Mouse (Mus musculus): ENCODE measurements around the gene Foxred1. TPM values are rescaled to one million over a fixed set of nuclear protein-coding genes. Genes with fewer than 3 reads are reported as not detected.

The Foxred1 gene
- 10 to 100 TPM; 17.8 to 24.4 TPM for total RNA-seq (2021)
- long read RNA-seq, experiment 1, transcript Foxred1-202 (11 exons, 2,289 nt): major isoform, 10 of 19 reads
- long read RNA-seq, experiment 1, partial matches to known transcripts: 1 of 19 reads
- long read RNA-seq, experiment 1, other reads (novel, unspliced or antisense): 8 of 19 reads
- long read RNA-seq, experiment 2, transcript Foxred1-202 (11 exons, 2,289 nt): major isoform, 14 of 28 reads
- long read RNA-seq, experiment 2, partial matches to known transcripts: 0 of 28 reads
- long read RNA-seq, experiment 2, other reads (novel, unspliced or antisense): 14 of 28 reads

GRCm38 (mm10) chr9:35210542-35211474 lies at the start of gene Foxred1:
Gene Foxred1 (minus strand): TSS chr9:35211055.
- DNase-seq: peak; percentile 97 to 99
- intact Hi-C loops (cut with DNase I): no loop called here

- intact Hi-C loops (cut with DNase I): loop anchor here (10.0 kb wide), 1 partner anchor 203 kb away; no protein-coding TSS in a partner anchor
- DNase-seq: no peak
Observed at GRCm38 (mm10) chr9:35257365-35257764, 46.5 kb upstream of the Foxred1 start.

- no peak for DNase-seq
- intact Hi-C loops (cut with DNase I): no loop called here
Observed at GRCm38 (mm10) chr9:35249476-35249875, 38.6 kb upstream of the Foxred1 start.

GRCm38 (mm10) chr9:35247405-35247804 lies 36.5 kb upstream of the Foxred1 start:
- intact Hi-C loops (cut with DNase I): no loop called here
- no peak for DNase-seq

- intact Hi-C loops (cut with DNase I): no loop called here
- no peak for DNase-seq
Observed at GRCm38 (mm10) chr9:35239734-35240133, 28.9 kb upstream of the Foxred1 start.

GRCm38 (mm10) chr9:35238915-35239571 lies 28.2 kb upstream of the Foxred1 start:
- intact Hi-C loops (cut with DNase I): no loop called here
- DNase-seq: no peak

GRCm38 (mm10) chr9:35238371-35238770 lies 27.5 kb upstream of the Foxred1 start:
- DNase-seq: no peak
- intact Hi-C loops (cut with DNase I): no loop called here

- DNase-seq: no peak
- intact Hi-C loops (cut with DNase I): no loop called here
Observed at GRCm38 (mm10) chr9:35235996-35236395, 25.1 kb upstream of the Foxred1 start.

- DNase-seq: no peak
- intact Hi-C loops (cut with DNase I): no loop called here
Observed at GRCm38 (mm10) chr9:35228671-35229070, 17.8 kb upstream of the Foxred1 start.

GRCm38 (mm10) chr9:35223466-35223865 lies 12.6 kb upstream of the Foxred1 start:
- intact Hi-C loops (cut with DNase I): no loop called here
- DNase-seq: no peak

- intact Hi-C loops (cut with DNase I): no loop called here
- no peak for DNase-seq
Observed at GRCm38 (mm10) chr9:35217963-35218362, 7.1 kb upstream of the Foxred1 start.

GRCm38 (mm10) chr9:35211573-35212511 lies 987 bp upstream of the Foxred1 start:
- intact Hi-C loops (cut with DNase I): no loop called here
- peak in 1 of 2 experiments; percentile 57 for DNase-seq

- DNase-seq: peak; percentile 64 to 74
Observed at GRCm38 (mm10) chr9:35204421-35204820, 6.4 kb downstream of the Foxred1 start.

GRCm38 (mm10) chr9:35203536-35203935 lies 7.3 kb downstream of the Foxred1 start:
- intact Hi-C loops (cut with DNase I): no loop called here
- no peak for DNase-seq

More at GRCm38 (mm10) chr9:35204421-35204820, 6.4 kb downstream of the Foxred1 start:
- intact Hi-C loops (cut with DNase I): no loop called here

GRCm38 (mm10) chr9:35200529-35201060 lies 10.3 kb downstream of the Foxred1 start:
- no peak for DNase-seq
- intact Hi-C loops (cut with DNase I): loop anchor here (1.0 kb wide), 1 partner anchor 67 kb away; the partner anchor contains the start of genes Fam118b and Rpusd4

GRCm38 (mm10) chr9:35199772-35200471 lies 10.9 kb downstream of the Foxred1 start, which contains the start of the genes Srpr and Tirap:
Gene Srpr (plus strand): TSS chr9:35200175.
Gene Tirap (minus strand): TSS chr9:35200291.
- intact Hi-C loops (cut with DNase I): loop anchor here (1.0 kb wide), 1 partner anchor 67 kb away; the partner anchor contains the start of genes Fam118b and Rpusd4
- DNase-seq: peak; percentile 93 to 94

GRCm38 (mm10) chr9:35198945-35199771 lies 11.7 kb downstream of the Foxred1 start:
- intact Hi-C loops (cut with DNase I): no loop called here
- DNase-seq: no peak

GRCm38 (mm10) chr9:35198351-35198750 lies 12.5 kb downstream of the Foxred1 start:
- DNase-seq: no peak
- intact Hi-C loops (cut with DNase I): no loop called here

All from gastrocnemius, postnatal 36 days (tissue).